9 mouse cellular contexts compared by ENCODE assay signal in the genomic region with DNA sequence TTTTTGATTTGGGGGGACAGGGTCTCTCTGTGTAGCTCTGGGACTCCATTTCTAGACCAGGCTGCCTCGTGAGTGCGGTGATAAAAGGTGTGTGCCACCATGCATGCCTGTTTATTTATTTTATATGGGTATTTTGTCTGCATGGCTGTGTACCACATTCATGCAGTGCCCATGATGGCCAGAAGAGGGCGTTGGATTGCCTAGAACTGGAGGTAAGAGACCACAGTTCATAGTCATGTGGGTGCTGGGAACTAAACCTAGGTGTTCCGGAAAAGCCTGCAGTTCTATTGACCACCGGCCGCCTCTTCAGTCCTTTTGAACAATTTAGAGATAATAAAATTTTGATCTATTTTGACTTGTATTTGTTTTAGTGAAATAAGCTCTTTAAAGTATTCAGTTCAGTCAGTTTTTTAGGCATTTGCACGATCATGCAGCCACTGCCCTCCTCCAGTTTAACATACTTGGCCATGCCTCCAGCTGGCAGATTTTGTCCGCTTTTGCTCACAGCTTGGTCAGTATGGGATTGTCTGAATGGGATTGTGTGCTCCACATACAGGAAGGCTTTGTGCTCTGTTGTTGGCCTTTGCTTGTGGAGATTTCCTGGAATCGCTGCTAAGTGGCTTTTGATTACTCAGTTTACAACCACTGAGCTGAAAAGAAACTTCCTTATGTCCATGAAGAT.
DNase-seq lines count a peak whose midpoint lies in the region; ATAC-seq and TF ChIP-seq lines count a peak whose summit lies in the region.
"Had no signal": no experiment of that assay in that cellular context is flagged by ENCODE, and none has a peak within 500 bp of the region (broad histone marks: within the 10 kb centered on the region; RNA-seq: fewer than 3 reads in every experiment).

No protein-coding gene starts in this region.

- TF ChIP-seq POLR2A in brain, embryonic 14.5 days (IDR thresholded peaks at IDR 0.05; ENCODE audit: borderline replicate concordance, extremely low read depth, insufficient read depth, insufficient read length, poor library complexity, severe bottlenecking): no peak

- H3K4me3 ChIP-seq in gastrocnemius, adult 2 months: no peak overlapping the region
- H3K4me3 ChIP-seq in lung, postnatal 0 days (ENCODE audit: low read depth, low read length): no peak overlapping the region
- no peak overlapping the region for H3K4me3 ChIP-seq in midbrain, embryonic 10.5 days
- H3K4me3 ChIP-seq: erythroblast, embryonic 14.5 days had no signal

- TF ChIP-seq CTCF in gastrocnemius, adult 2 months (IDR thresholded peaks at IDR 0.05): peak; percentile 46
- TF ChIP-seq CTCF in lung, postnatal 0 days (IDR thresholded peaks at IDR 0.05): peak; percentile 54
- peak; percentile 43; the same call in 1 of the 2 replicates for TF ChIP-seq CTCF in brain, embryonic 14.5 days (IDR thresholded peaks at IDR 0.05; ENCODE audit: borderline replicate concordance, extremely low read depth, insufficient read depth, insufficient read length)

- 75% methylated on average over 9 of the region's 9 CpGs for WGBS in lung, postnatal 0 days
- 83% methylated on average over 9 of the region's 9 CpGs for WGBS in midbrain, embryonic 10.5 days

- intact Hi-C loops in gastrocnemius, adult 2 months (cut with DNase I): loop anchor here (5.0 kb wide), 1 partner anchor 97 kb away; no protein-coding TSS in a partner anchor

- no peaks in the 10 kb centered on the region for H3K27me3 ChIP-seq in lung, postnatal 0 days (replicated peaks; ENCODE audit: insufficient read depth, low read length)
- no peaks in the 10 kb centered on the region for H3K27me3 ChIP-seq in splenic B cell, adult 2 months (ENCODE audit: control insufficient read depth, insufficient read depth, low read length, poor library complexity, severe bottlenecking)
- no peaks in the 10 kb centered on the region for H3K27me3 ChIP-seq in midbrain, embryonic 10.5 days (ENCODE audit: low read depth, poor library complexity, severe bottlenecking)

- no peak overlapping the region for H3K9ac ChIP-seq in lung, postnatal 0 days (replicated peaks; ENCODE audit: low read depth)

- ATAC-seq in lung, postnatal 0 days: no peak

- peaks cover 7% of the 10 kb centered on the region; the same call in 1 of the 2 replicates for H3K36me3 ChIP-seq in lung, postnatal 0 days (ENCODE audit: insufficient read depth, low read length)
- H3K36me3 ChIP-seq in splenic B cell, adult 2 months (ENCODE audit: control insufficient read depth, insufficient read depth, low read length, poor library complexity, severe bottlenecking): no peaks in the 10 kb centered on the region
- peaks cover 97% of the 10 kb centered on the region for H3K36me3 ChIP-seq in midbrain, embryonic 10.5 days

- TF ChIP-seq EP300 in lung, postnatal 0 days (IDR thresholded peaks at IDR 0.05): no peak

- H3K4me1 ChIP-seq in lung, postnatal 0 days (ENCODE audit: insufficient read depth, low read depth, low read length): no peaks in the 10 kb centered on the region
- no peaks in the 10 kb centered on the region for H3K4me1 ChIP-seq in midbrain, embryonic 10.5 days

- DNase-seq in gastrocnemius, adult 2 months: peak; percentile 23
- no peak for DNase-seq in gastrocnemius, postnatal 10 days
- DNase-seq in lung, postnatal 0 days (ENCODE audit: low spot score): no peak
- no peak for DNase-seq in lung, postnatal 25 days (ENCODE audit: low spot score)
- peak; percentile 69 for DNase-seq in brain, embryonic 14.5 days (ENCODE audit: low read depth)
- DNase-seq in splenic B cell, adult 2 months (ENCODE audit: low read depth, low spot score): peak; percentile 17
- no peak for DNase-seq in urinary bladder, adult 18-20 months (ENCODE audit: low spot score in 2 of 2)
- no peak for DNase-seq in midbrain, embryonic 10.5 days (ENCODE audit: low spot score)

- H3K9me3 ChIP-seq in lung, postnatal 0 days (ENCODE audit: low read length): no peaks in the 10 kb centered on the region
- no peaks in the 10 kb centered on the region for H3K9me3 ChIP-seq in midbrain, embryonic 10.5 days (replicated peaks)

- no peak overlapping the region for H3K4me2 ChIP-seq in lung, postnatal 0 days (replicated peaks; ENCODE audit: low read depth, low read length)

- no peak overlapping the region for H3K27ac ChIP-seq in gastrocnemius, adult 2 months
- no peak overlapping the region for H3K27ac ChIP-seq in lung, postnatal 0 days (ENCODE audit: low read length)
- H3K27ac ChIP-seq in midbrain, embryonic 10.5 days (replicated peaks): no peak overlapping the region

Comparison
In these comparisons a context has a peak if more than half of its experiments do, and no peak if none do; other contexts are left out.
1. DNase-seq: peak in gastrocnemius, adult 2 months (single experiment), brain, embryonic 14.5 days (single experiment) and splenic B cell, adult 2 months (single experiment); none in gastrocnemius, postnatal 10 days (single experiment), lung, postnatal 0 days (single experiment), lung, postnatal 25 days (single experiment), urinary bladder, adult 18-20 months (0 of 2) and midbrain, embryonic 10.5 days (single experiment).
2. Peak in every context shown above with its lines, with median percentiles within 50 percentile points of each other: CTCF ChIP-seq.